Mouse (Mus musculus) cerebellum, adult 11-12 months (tissue): ENCODE results near the gene Cbarp.
"Not testable (repeated sequence)": the region's sequence is repeated elsewhere in the genome, so short reads cannot be mapped to it uniquely, and the experiment has no call there.

Source experiments
- DNase-seq: peaks from one replicate; pipeline ENCODE4 v3.0.0; 2022

Gene Cbarp

DNA sequence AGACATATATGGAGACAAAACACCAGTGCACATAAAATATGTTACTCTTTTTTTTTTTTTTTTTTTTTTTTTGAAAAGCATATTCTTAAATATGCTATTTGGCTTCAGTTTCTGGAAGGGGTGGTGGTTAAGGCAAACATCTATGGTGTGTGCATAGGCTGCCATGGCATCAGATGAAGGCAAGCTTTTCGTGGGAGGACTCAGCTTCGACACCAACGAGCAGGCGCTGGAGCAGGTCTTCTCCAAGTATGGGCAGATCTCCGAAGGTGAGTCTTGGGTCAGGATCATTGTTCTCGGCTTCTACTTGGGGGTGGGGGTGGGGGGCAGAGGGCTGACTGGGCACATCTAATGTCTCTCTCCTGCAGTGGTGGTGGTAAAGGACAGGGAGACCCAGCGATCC, 29.0 kb upstream of the Cbarp start:
- peak; percentile 49 for DNase-seq

DNA sequence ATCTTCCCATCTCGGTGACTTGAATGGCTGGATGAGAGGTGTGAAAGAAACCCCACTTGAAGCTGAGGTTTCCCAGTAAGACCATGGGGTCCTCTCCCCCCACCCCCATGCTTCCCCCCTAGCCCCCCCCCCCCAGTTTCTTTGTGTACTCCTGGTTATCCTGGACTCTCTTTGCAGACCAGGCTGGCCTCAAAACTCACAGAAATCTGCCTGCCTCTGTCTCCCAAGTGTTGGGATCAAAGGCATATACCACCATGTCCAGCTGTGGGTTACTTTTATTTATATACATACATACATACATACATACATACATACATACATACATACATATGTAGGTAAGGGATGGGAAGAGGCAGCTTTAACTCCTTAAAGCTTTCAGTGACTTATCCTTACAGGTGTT, 28.4 kb upstream of the Cbarp start:
- DNase-seq: peak; percentile 43

DNA sequence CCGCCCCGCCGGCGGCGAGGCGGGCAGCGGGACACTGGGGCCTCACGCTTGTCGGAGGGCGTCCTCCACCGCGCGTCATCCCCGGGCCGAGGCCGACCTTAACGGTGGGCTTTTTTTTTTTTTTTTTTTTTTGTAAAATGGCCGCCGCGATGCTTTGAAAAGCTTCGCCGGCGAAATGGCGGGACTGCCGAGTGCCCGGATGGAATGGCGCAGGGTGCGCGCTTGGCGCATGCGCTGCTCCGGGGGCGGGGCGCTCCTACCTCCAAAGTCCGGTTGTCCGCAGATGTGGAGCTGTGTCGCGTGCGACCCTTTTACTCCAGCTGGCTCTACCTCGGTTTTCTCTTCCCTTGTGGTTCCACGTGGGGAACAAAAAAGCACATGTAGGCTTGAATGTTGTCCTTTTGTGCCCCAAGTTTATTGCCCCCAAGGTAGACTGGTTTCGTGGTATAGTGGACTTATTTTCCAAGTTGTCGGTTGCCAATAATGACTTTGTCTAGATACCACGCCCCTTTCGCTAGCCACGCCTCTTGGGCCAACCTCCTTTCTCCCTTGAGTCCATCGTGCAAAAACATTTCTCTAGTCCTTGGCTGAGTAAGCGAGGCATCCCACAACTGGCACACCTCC, 27.5 kb upstream of the Cbarp start:
- peak; percentile 94 for DNase-seq

DNA sequence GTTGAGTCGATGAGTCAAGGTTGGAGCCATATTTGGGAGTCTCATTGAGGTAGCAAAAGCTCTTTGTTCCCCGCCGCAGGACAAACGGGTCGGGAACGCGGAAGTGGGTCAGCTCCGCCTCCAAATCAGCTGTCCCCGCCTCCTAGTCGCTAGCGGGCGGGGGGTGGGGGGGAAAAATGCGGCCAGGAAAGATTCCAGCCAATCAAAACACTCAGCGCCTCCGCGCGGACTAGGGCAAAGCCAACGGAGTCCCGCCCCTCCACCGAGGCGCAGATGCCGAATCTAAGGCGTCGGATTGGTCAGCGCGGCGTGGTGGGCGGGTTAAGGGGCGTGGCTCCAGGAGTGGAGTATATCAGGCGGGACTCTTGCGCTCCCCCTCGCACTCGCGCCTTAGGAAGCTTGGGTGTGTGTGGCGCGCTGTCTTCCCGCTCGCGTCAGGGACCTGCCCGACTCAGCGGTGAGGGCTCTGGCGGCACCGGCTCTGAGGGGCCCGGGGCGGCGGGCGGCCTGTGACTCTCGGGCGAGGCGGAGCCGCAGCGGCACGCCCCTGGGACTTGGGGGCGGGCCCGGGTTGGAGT, 26.9 kb upstream of the Cbarp start:
- DNase-seq: peak; percentile 99

DNA sequence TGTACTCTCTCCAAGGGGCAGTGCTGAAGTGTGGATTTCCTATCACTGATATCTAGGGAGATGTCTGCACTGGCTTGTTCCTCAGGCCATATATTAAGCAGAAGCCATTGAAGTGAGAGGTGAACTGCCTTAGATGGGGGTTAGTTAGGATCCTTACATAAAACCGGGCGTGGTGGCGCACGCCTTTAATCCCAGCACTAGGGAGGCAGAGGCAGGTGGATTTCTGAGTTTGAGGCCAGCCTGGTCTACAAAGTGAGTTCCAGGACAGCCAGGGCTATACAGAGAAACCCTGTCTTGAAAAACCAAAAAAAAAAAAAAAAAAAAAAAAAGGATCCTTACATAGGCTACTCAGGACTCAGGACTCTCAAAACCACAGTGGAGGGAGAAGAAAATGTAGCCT, 25.5 kb upstream of the Cbarp start:
- not testable (repeated sequence) for DNase-seq

DNA sequence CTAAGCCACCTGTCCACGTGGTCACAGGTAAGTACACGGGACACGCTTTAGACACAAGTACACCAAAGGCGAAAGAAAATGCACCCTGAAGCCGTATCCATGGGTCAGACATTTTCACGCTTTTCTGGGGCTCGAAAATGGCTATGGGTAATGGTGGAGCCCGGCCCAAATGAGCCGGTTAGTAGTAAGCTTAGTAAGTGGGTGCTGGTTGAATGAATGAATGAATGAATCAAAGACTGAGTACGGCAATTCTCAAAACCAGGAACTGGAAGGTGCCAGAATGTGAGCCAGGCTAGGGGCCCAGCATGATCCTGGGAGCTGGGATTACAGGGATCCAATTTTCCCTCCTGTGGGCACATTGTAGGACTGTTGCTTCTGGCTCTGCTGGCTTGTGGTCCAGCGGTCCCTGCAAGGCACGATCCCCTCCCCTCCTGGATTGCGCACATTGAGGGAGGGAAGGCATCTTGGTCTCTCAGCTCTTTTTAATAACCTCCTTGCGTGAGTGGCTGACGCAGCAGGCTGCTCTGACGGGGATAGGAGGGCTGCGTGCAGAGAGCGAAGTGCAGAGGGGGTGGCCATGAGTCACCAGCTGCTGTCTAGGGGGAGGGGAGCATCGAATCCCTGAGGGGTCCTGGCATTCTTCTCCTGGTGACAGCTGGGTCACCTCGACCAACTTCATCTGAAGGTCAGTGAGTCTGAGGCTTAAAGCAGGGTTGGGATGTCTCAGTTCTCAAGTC, 24.9 kb upstream of the Cbarp start, which contains the start of gene Cirbp:
Gene Cirbp (plus strand): TSS at position 594 of the 737 bp plus-strand sequence.
- peak; percentile 79 for DNase-seq

DNA sequence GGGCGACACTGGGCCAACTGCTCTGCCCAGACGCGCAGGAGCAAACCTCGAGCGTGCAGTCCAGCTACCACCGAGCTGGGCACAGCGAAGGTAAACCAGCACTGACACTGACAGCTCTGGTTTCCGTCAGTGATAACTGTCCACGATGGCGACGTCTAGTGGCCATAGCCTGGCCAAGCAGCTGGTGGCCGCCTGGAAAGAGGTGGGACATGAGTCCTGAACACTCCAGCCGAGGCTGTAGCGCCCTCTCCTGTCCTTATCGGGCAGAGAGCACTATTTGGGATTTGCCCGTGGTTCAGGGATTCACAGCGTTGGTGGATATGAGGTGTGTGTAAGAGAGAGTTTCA, 24.3 kb upstream of the Cbarp start:
- DNase-seq: peak; percentile 97

DNA sequence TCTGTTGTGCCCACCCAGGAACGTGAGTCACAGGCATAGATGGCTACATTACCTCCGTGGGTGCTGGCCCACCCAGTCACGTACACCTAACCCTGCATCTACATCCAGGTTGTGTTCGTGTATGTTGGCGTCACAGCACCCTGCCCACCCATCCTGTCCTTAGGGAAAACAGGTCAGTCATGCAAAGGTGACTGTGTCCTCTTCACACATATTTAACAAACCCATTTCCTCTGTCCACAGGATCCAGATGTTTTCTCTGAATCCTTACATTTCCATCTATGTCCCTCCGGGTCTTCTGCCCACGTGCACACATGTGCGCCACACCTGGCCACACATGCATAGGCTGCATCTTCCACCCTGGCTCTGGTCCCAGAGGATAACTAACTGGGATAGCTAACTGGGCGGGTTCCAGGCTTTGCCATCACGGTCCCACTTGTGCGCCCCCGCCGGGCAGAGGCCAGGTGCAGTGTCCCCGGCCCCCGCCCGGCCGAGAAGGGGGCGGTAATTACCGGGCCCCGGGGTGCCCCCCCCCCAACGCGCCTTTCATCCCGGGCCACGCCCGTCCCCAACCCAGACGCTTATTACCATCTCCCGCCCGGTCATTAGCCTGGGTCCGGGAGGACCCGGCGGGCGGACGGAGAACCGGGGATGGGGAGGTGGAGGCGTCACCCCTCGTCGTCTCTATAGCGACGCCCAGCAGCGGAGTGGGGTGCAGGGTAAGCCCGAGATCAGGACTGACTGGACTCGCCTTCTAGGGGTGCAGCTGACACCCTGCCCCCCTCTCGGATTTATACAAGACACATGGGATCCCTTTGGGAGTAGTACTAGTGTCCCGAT, 23.7 kb upstream of the Cbarp start:
- DNase-seq: peak; percentile 81

DNA sequence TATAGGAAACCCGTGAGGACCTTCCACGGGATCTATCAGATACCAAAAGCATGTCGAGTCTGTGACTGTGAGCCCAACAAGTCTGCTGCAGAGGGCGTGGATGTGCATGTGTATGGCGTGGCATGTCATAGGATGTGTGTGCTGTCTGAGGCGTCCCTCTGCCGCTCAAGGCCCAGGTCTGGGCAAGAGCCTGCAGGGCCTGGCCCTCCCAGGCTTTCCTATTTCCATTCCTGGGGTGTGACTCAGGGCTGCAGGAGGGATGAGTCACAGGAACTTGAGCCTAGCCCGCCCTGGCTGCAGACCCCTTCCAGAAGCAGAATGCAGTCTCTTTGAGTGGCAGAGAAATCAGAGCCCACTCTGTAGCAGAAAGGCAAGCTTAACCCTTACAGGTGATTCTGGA, 23.1 kb upstream of the Cbarp start:
- peak; percentile 65 for DNase-seq

DNA sequence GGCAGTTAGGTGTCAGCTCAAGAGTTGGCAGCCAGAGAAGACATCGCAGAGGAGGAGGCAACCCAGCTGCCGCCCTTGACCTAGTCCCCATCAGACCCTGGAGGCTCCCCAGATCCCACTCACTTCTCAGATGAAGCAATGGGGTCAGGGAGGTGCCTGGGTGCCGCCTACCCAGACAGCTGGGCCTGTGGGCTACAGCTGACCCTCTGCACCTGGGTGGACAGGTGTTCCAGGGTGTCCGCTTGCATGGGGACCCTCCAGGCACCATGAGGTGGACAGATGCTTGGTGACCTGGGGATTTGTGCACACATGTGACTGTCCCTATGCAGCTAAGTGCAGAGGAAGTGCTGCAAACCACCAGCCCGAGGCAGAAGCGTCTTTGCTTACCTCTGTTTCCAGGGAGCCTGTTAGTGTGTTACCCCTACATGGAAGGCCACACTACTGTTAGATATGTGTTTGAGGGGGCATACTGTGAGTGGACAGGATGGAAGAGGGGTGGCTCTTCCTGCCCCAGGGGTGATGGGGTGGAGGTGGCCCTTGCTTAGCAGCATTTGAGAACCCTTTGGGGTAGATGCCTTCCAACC, 22.2 kb upstream of the Cbarp start:
- DNase-seq: peak; percentile 62

DNA sequence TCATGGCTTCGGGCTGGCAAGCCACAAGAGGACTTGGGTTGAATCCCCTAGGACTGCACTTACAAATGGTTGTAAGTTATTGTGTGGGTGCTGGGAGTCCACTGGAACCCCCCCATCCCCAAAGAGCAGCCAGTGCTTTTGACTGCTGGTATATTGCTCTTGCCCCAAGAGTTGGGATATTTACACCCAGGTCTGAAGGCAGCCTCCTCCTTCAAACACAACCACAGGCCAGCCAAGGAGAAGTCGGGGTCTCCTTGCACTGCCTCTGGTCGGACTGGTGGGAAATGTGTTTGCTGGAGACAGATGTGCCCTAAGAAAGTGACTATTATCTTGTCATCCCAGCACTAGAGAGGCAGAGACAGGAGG, 21.6 kb upstream of the Cbarp start:
- no peak for DNase-seq

DNA sequence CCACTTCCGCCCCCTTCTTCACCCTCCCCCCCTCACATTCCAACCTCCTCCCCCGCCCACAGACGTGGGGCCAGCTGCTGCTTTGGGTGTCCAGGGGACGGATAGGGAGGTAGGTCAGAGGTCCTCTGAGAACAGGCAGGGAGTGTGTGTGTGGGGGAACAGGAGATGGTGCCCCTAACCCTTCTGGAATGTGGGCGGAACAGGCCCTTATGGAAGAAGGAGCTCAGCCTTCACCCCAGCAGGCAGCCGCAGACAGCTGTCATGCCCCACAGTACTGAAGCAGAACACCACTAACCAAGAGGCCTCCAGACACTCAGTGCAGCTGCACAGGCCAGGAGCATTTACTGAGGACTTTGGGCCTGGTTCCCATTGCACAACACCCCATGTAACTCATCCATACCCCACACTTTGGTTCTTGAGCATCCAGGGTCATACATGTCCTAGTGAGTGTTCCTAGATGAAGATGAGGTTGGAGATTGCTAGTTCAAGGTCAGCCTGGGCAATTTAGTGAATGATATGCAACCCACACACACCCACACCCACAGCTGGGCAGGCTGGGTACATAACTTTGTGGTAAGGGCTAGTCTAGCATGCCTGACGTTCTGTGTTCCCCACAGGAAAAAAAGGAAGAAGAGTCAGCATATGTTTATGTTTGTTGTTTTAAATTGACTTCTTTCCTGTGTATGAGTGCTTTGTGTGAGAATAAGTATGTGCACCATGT, 21.0 kb upstream of the Cbarp start:
- DNase-seq: no peak

DNA sequence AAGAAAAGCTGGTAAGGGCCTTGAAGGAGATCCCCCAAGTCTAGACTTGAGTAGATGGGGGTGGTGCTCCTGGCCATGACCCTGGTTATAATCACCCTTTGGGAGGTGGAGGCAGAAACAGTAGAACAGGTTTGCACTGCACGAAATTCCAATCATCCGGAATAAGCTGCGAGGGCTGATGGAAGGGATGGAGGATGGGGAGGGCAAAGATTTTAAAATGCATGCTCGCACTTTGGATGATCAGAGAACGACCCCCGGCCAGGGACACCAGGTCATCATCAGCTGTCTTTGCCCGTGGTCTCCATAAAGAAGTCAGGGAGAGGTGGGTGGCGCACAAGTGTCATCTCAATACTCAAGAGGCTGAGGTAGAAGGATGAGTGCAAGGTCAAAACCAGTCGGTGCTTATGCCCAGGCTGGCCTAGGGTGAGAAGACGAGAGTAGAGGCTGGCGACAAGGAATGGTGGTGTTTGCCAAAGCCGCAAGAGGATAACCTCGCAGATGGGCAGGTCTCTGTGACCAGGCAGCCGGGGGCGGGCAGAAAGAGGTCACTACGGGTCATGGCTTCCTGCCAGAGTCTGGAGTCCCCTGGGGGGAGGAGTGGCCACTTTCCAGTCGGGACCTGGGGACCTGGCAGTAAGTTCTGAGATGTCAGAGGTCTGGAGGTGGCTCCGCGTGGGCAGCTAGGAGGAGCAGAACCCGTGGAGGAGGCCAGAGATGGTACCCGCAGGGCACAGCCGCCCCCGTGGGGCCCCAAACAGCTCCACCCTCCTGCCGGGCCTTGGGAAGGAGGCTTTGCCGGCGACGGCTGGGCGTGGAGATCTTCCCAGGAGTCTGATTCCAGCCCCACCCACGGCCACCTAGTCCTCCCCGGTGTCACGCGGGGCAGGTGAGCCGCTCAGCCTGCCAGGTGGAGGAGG, 20.1 kb upstream of the Cbarp start:
- DNase-seq: peak; percentile 87

DNA sequence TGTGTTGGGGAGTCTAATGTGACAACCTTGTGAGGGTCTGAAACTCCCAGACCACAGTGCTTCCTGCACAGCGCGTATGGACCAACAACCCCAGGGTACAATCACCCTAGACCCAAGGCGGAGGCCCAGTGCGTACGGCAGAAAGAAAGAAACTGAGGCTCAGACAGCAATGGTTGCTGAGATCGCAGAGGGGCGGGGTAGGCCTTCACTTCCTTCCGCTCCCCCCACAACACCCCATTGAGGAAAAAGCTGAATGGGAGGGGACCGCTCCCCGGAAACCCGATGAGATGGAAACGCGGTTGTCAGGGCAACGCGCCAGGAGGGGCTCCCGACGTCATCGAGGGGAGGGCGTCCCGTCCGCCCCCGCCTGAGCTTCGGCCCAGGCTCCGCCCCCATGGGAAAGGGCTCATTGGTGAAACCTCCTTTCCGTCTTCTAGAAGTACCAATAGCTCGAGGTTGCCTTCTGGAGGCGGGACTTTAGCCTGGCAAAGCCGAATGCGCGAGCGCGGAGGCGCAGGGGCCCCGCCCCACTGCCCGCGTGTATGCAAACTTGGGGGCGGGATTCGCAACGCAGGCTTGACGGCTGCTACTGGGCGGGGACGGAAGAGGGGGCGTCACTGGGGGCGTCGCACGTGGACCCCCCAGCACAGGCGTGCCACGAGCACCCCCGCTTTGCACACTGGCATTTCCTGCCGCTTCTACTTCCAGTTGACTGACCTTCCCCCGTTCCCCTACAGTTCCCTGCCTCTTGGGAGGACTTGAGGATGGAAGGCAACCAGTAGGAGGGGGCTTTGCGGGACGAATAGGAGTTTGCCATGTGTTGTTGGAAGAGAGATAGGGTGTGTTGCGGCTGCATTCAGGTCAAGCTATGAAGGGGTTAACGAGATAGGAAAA, 19.2 kb upstream of the Cbarp start:
- DNase-seq: peak; percentile 99

DNA sequence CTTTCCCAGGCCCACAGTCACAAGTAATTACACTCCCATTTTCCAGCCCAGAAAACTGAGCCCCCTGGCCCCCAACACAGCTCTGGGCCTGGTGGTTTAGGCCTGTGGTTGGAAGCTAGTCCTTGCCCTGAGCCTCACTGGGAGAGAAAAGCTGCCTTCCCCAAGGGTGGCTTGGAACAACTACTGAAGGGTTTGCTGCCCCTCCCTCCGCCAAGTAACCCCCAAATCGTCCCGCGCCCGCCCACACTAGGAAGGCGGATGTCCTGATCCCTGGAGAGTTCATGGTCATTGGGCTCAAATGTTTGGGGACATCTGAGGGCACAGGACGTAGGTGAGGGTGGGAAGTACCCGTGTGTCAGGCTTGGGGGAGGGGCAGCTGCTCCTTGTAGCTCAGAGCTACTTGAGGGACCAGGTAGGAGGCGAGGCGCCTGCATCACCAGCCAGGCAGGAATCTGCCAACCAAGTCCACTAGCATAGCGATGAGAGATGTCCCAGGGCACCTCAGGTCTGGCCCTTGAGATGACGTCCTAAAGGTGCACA, 18.5 kb upstream of the Cbarp start:
- peak; percentile 84 for DNase-seq

DNA sequence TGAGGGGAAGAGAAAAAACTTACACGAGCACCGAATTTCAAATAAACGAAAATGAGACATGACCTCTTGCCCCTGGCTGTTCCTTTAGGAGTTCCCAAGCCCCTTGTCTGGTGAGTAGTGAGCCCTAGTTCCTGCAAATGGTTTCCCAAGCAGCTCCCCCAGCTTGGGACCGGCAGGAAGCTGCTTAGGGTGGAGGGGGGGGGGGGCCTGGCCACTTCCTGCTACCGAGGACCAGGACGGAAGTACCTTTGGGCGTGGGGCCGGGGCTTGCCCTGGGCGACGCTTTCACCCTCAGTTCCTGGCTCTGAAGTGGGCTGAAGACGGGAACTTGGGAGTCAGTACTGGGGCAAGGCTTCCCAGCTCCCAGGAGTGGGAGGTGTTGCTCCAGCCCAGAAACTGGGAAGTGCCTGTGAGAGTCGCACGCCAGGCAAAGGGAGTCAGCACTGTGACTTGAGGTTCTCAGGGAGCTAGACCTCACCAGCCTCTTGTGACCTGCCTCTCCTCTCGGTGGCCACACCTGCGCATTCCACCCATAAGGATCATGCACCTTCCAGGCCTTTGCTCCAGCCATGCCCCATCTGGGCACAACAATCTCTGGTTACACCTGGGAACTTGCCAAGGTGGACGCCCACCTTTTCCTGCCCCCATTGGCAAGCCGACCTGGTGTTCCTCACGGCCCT, 17.8 kb upstream of the Cbarp start:
- DNase-seq: peak; percentile 73

DNA sequence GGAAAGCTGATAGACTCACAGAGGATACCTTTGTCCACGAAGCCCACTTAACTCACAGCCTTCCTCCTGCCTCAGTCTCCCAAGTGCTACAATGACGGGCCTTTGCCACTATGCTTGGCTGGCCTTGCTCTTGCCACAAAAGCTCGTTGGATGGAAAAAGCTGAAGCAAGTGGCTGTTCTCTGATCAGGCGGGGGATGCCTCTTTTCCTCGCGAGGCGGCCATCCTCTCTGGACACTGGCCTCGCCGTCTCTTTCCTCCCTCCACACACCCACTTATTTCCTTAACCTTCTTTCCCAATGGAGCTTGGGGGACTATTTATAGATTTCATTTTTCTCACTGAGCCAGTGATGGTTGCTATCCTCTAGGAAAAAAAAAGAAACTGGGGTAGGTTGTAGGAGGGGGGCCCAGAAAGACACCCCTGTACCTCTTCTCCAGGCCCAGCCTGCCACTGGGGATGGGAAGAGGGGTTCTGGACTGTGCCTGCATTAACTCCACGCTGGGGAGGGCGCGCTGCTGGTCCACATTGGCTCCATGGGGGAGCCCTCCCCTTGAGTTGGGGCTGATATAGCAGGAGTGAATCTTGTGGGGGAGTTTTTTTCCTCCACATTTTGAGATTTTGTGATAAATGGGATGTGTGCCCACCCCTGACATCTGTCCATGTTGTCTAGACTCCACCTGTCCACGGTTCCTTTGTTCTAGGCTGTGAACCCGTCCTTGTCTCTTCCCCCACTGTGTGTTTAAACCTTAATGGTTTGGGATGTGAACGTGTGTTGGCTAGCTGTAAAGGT, 16.7 kb upstream of the Cbarp start:
- DNase-seq: no peak

DNA sequence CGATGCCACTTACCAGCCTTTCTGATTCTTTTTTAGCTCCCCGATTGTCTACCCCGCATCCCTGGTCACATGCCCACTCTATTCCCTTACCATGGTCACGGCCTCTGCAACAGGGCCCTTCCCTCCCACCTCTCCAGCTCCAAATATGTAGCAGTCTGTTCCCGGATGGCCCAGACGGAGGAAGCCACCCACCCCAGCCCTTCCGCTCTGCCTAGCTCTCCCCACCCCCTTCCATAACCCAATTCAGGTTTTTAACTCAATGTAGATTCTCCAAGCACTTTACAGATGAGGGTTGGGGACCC, 16.1 kb upstream of the Cbarp start:
- DNase-seq: no peak
